Mouse (Mus musculus): ENCODE measurements at regions not wholly inside any gene's neighbourhood (a gene's known extent, or its start where the extent isn't known, plus 50 kb on each side); places are given as distances from the start of the nearest gene placed in this dataset.
"Not testable (repeated sequence)": the region's sequence is repeated elsewhere in the genome, so short reads cannot be mapped to it uniquely, and the experiment has no call there.

DNA sequence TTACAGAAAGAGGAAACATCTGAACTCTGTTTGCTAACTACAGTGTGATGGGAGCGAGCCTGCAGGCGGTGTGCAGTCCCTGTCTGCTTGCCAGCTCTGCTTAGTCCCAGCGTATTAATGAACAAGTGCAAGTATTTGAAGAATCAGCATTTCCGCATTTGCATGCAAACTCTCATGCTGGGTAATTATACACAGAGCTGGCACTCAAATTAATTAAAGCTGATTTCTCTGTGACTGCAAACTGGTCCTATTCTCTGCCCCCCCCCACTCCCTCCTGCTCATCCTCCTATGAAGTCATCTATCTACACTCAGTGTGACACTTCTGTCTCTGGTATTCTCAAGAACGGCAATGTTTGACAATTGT, 85.1 kb upstream of the Adgrl2 start:
- intact Hi-C loops (cut with DNase I; ENCODE audit: low total_unique reads): no loop called here
- no peak for DNase-seq

GRCm38 (mm10) chr3:149074658-149075487, 84.5 kb upstream of the Adgrl2 start:
- intact Hi-C loops (cut with DNase I; ENCODE audit: low total_unique reads): no loop called here
- DNase-seq: peak; percentile 35

DNA sequence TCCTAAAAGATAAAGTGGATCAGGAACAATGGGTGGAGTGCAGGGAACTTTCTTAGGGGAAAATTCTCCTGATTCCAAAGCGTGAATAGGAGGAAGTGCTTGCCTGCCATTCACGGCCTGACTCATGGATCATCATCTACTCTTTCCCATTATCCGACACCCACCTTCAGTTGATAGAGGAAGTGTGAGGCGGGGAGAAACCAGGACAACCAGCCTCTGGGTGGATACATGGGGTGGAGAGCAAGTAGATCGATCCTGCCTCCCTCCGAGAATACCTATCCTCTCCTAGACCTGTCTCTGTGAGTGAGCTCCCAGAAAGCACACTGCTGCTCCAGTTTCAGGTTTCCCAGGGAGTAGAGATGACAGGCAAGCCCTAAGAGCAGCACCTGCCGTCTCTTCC, 79.8 kb upstream of the Adgrl2 start:
- intact Hi-C loops (cut with DNase I; ENCODE audit: low total_unique reads): no loop called here
- DNase-seq: no peak

- intact Hi-C loops (cut with DNase I; ENCODE audit: low total_unique reads): no loop called here
- no peak for DNase-seq
Measured at GRCm38 (mm10) chr3:149069436-149069835, 79.1 kb upstream of the Adgrl2 start.

- no peak for DNase-seq
- intact Hi-C loops (cut with DNase I; ENCODE audit: low total_unique reads): no loop called here
Measured at GRCm38 (mm10) chr3:149068821-149069220, 78.5 kb upstream of the Adgrl2 start.

DNA sequence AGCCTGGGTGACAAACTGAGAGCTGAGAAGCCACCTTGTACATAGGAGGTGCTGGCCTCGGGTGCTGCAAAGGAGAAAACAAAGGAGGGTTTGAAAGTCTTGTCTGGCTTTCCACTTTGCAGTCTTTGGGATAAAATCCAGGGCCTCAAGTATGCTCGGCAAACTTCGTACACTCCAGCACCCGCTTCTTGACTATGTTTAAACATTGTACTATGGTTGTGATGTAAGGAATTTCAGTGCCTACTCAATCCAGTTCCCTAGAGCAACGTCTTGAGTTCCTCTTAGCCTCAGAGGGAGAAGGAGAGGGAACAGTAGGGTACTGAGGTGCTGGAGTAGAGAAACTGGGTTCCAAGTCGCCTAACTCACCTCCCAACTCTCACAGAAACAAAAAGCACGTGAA, 77.4 kb upstream of the Adgrl2 start:
- no peak for DNase-seq
- intact Hi-C loops (cut with DNase I; ENCODE audit: low total_unique reads): no loop called here

DNA sequence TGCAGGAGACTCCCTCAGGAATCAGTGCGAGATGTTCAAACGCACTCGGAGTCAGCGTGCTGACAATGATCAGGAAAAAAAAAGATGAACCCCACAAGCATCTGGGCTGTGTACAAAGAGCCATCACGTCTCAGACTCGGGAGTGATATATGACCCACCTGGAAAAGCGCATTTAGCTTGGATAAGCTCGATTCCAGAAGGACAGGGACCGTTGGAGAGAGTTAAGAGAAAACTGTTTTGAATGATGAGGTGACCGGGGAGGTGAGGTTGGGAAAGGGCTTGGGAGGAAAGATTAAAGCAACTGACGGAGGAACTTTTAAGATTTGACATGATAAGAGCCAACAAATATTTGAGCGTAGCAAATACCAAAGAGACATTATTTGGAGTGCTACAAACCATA, 64.7 kb upstream of the Adgrl2 start:
- DNase-seq: no peak
- intact Hi-C loops (cut with DNase I; ENCODE audit: low total_unique reads): no loop called here

DNA sequence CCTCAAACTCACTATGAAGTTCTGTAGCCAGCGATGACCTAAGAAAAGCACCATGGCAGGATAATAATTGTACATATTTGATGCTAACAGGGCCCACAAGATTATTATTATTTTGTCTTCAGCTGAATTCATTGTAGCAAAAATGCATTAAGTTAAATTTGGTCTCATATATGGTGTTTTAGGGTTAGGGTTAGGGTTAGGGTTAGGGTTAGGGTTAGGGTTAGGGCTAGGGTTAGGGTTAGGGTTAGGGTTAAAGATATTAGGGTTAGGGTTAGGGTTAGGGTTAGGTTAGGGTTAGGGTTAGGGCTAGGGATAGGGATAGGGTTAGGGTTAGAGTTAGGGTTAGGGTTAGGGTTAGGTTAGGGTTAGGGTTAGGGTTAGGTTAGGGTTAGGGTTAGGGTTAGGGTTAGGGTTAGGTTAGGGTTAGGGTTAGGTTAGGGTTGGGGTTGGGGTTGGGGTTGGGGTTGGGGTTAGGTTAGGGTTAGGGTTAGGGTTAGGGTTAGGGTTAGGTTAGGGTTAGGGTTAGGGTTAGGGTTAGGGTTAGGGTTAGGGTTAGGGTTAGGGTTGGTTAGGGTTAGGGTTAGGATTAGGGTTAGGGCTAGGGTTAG, 62.0 kb upstream of the Adgrl2 start:
- DNase-seq; intact Hi-C loops (cut with DNase I; ENCODE audit: low total_unique reads): not testable (repeated sequence)

DNA sequence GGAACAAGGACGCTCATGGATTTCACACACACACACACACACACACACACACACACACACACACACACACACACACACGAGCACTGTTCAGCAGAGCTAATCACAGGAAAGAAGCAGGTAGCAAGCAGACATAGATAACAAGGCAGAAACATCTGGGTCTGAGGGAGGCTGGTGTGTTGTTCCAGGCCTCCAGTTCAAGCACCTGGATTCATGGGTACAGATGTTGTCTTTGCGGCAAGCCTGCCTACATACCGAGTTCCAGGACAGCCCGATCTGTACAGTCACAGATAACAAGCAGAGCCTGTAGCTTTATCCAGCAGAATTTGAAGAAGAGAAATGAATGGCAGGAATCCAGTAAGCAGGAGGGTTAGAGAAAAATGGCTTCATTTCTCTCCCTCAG, 55.0 kb upstream of the Adgrl2 start:
- intact Hi-C loops (cut with DNase I; ENCODE audit: low total_unique reads): no loop called here
- DNase-seq: no peak

DNA sequence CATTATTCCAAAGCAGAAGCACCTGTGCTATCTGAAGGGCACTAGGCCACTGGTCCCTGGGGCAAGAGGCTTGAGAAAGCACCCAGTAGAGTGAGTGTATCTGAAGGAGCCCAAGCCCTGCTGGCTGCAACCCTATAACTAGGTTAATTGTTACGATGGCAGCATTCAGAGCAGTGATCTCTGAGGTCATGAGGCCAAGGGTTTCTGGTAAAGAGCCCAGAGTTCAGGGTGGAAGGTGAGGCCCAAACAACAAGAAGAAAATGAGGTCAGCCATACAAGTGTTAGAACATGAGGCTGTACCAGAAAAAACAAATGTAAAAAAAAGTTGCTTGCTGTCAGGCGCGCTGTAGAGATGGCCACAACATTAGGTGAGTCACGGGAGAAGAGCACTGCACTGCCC, 53.5 kb upstream of the Adgrl2 start:
- DNase-seq: no peak
- intact Hi-C loops (cut with DNase I; ENCODE audit: low total_unique reads): no loop called here

- intact Hi-C loops (cut with DNase I; ENCODE audit: low total_unique reads): no loop called here
Measured at GRCm38 (mm10) chr3:149042527-149042926, 52.2 kb upstream of the Adgrl2 start.

DNA sequence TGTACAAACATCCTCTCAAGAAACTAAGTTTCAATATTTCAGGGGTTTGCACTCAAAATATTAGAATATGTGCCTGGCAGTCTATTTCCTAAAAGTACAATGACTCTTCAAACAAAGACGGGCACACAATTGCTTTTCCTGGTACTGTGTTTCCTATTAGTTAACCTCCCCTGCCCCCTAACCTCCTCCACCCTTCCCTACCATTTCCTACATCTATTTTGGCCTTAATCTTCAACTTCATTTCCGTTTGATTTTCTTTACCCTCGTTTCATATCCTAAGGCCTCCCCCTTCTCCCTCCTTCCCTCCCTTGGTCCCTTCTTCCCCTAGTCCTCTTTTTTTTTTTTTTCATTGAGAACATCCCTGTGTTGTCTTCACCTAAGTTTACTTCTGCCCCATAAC, 50.8 kb upstream of the Adgrl2 start:
- no peak for DNase-seq
- intact Hi-C loops (cut with DNase I; ENCODE audit: low total_unique reads): no loop called here

More at GRCm38 (mm10) chr3:149042527-149042926, 52.2 kb upstream of the Adgrl2 start:
- no peak for DNase-seq

Data from gastrocnemius, postnatal 14 days (tissue).